Mouse (Mus musculus): ENCODE measurements at regions not wholly inside any gene's neighbourhood (a gene's known extent, or its start where the extent isn't known, plus 50 kb on each side); places are given as distances from the start of the nearest gene placed in this dataset.

DNA sequence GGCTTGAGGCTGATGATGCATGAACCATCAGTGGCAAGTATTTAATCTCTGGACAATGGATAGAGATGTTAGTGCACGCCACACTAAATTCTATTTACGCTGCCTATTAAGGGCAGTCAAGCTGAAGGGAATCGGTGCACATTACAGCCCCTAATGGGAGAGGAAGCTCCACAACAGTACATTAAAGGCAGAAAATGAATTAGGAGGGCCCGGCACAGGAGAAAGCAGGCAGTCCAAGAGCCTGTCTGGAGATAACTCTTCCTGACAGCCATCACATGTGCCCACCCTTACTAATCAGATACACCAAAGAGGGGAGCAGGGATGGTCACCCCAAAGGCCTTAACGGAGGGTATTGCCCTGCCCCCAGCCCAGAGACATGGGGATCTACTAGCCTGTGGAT is 118.7 kb upstream of the Mafb start:
- no peaks in the 10 kb centered on the region for H3K36me3 ChIP-seq (ENCODE audit: control insufficient read depth, insufficient read depth, low read length)
- no peak overlapping the region for H3K9ac ChIP-seq (ENCODE audit: low read length)
- no peak for DNase-seq (ENCODE audit: low spot score)
- H3K27ac ChIP-seq (ENCODE audit: low read depth), result no peak overlapping the region
- no peak overlapping the region for H3K4me3 ChIP-seq (ENCODE audit: low read depth, low read length)
- H3K4me1 ChIP-seq (replicated peaks; ENCODE audit: control insufficient read depth, insufficient read depth, low read length), result no peaks in the 10 kb centered on the region; the same call in 1 of the 2 replicates
- no peaks in the 10 kb centered on the region for H3K9me3 ChIP-seq (ENCODE audit: control insufficient read depth, low read length)
- no peak overlapping the region for H3K4me2 ChIP-seq (ENCODE audit: low read length)
- no peaks in the 10 kb centered on the region for H3K27me3 ChIP-seq (replicated peaks; ENCODE audit: control insufficient read depth, insufficient read depth, low read length)
- WGBS, result 77% methylated on average over 5 of the region's 5 CpGs
- ATAC-seq (replicated peaks; ENCODE audit: low FRiP score, low TSS enrichment, low read depth), result no peak

DNA sequence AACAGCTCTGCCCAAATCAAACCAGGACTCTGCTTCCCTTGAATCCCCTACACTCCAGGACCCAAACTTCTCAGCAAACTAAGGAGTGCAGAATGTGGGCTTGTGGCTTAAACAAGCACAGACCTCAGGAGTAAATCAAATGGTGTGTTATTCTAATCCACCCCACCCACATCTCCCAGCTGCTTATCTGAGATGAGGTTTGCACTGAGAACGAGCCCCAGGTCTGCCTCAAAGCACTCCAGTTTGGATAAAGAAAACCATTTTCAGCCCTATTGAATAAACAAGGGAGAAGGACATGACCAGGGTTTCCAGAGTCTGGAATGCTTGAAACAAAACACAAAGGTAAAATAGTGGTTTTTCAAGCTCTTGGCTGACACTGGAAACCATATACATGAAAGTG is 132.9 kb upstream of the Mafb start:
- Histone ChIP-seq H3K27me3 (replicated peaks; ENCODE audit: control insufficient read depth, insufficient read depth, low read length) (no peaks in the 10 kb centered on the region), H3K27ac (ENCODE audit: low read depth) (no peak overlapping the region), H3K4me1 (replicated peaks; ENCODE audit: control insufficient read depth, insufficient read depth, low read length) (peaks cover 11% of the 10 kb centered on the region; the same call in 1 of the 2 replicates), H3K4me2 (ENCODE audit: low read length) (no peak overlapping the region), H3K9ac (ENCODE audit: low read length) (no peak overlapping the region), H3K4me3 (ENCODE audit: low read depth, low read length) (no peak overlapping the region), H3K9me3 (ENCODE audit: control insufficient read depth, low read length) (no peaks in the 10 kb centered on the region), H3K36me3 (ENCODE audit: control insufficient read depth, insufficient read depth, low read length) (no peaks in the 10 kb centered on the region)
- ATAC-seq (replicated peaks; ENCODE audit: low FRiP score, low TSS enrichment, low read depth) (no peak), DNase-seq (ENCODE audit: low spot score) (no peak)
- WGBS, result 13% methylated on average over 1 of the region's 1 CpGs

DNA sequence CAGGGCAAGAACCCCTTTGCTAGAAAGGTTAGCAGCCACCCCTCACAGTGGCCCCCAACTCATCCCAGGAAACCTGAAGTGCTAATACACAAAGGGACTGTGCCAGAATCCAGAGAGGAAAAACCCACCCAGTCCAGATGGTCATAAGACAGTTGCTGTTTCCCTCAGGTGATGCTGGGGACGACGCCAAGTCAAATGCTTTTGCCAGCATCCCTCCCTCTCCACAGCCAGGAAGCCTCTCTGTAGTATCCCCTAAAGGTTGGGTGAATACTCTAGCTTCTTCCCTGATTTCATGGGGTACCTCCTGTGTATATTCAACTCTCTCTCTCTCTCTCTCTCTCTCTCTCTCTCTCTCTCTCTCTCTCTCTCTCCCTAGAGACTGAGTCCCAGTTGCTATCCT is 136.0 kb upstream of the Mafb start:
- H3K27ac ChIP-seq (ENCODE audit: low read depth), result no peak overlapping the region
- H3K4me3 ChIP-seq (ENCODE audit: low read depth, low read length), result no peak overlapping the region
- no peak overlapping the region for H3K9ac ChIP-seq (ENCODE audit: low read length)
- no peaks in the 10 kb centered on the region for H3K36me3 ChIP-seq (ENCODE audit: control insufficient read depth, insufficient read depth, low read length)
- H3K27me3 ChIP-seq (replicated peaks; ENCODE audit: control insufficient read depth, insufficient read depth, low read length), result no peaks in the 10 kb centered on the region
- no peak for DNase-seq (ENCODE audit: low spot score)
- WGBS, result 66% methylated on average over 2 of the region's 2 CpGs
- no peak overlapping the region for H3K4me2 ChIP-seq (ENCODE audit: low read length)
- peaks cover 11% of the 10 kb centered on the region; the same call in 1 of the 2 replicates for H3K4me1 ChIP-seq (replicated peaks; ENCODE audit: control insufficient read depth, insufficient read depth, low read length)
- H3K9me3 ChIP-seq (ENCODE audit: control insufficient read depth, low read length), result no peaks in the 10 kb centered on the region
- ATAC-seq (replicated peaks; ENCODE audit: low FRiP score, low TSS enrichment, low read depth), result no peak

DNA sequence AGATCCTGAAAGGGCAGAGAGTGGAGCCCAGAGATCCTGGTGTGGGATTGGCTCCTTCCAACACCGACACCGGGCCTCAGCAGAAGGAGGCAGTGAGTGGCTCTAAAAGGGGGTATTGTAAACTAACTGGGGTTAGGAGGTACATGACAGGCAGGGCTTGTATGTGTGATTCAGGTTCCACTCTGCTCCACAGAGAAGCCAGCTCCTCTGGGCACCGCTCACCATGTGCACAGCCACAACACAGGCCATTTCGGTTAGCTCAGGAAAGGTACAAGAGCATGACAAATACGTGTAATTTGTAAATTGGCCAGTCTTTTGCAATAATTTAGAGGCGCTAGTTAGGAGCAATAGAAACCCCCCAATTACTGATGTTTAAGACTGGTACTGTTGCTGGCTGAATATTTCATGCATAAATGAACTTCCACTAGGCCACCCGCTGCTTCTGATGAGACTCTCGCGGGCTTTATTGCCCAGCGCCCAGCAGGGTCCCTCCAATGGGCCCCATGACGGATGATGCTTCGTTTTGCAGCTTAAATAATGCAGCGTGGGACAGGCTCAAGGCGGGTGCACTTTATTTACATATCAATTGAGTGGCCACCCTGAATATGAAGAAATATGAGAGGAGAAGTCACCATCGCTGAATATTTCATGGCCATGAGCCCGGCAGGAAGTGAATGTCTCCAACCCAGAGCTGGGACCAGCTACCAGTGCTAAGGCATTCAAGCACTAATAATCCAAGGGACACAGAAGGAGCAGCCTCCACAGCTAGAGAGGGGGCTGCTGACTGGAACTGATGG is 136.9 kb upstream of the Mafb start:
- H3K4me2 ChIP-seq (ENCODE audit: low read length), result no peak overlapping the region
- H3K27me3 ChIP-seq (replicated peaks; ENCODE audit: control insufficient read depth, insufficient read depth, low read length), result no peaks in the 10 kb centered on the region
- no peak overlapping the region for H3K9ac ChIP-seq (ENCODE audit: low read length)
- H3K36me3 ChIP-seq (ENCODE audit: control insufficient read depth, insufficient read depth, low read length), result no peaks in the 10 kb centered on the region
- no peak overlapping the region for H3K27ac ChIP-seq (ENCODE audit: low read depth)
- ATAC-seq (replicated peaks; ENCODE audit: low FRiP score, low TSS enrichment, low read depth), result no peak
- H3K4me1 ChIP-seq (replicated peaks; ENCODE audit: control insufficient read depth, insufficient read depth, low read length), result peaks cover 11% of the 10 kb centered on the region; the same call in 1 of the 2 replicates
- 47% methylated on average over 16 of the region's 16 CpGs for WGBS
- DNase-seq (ENCODE audit: low spot score), result no peak
- H3K4me3 ChIP-seq (ENCODE audit: low read depth, low read length), result no peak overlapping the region
- no peaks in the 10 kb centered on the region for H3K9me3 ChIP-seq (ENCODE audit: control insufficient read depth, low read length)

DNA sequence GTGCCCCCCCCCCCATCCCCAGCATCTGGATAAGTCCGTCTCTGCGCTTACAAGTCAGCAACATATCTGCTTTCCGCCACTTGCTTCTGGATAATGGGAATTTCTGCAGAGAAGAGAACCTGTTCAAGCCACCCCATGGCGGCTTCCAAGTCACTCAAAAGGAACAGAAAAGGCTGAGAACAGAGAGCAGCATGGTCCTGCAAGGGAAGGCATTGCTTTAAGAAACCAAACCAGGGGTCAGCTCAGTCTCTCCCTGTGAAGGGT is 137.5 kb upstream of the Mafb start:
- no peaks in the 10 kb centered on the region for H3K27me3 ChIP-seq (replicated peaks; ENCODE audit: control insufficient read depth, insufficient read depth, low read length)
- no peak overlapping the region for H3K4me2 ChIP-seq (ENCODE audit: low read length)
- no peak for DNase-seq (ENCODE audit: low spot score)
- peaks cover 7% of the 10 kb centered on the region; the same call in 1 of the 2 replicates for H3K4me1 ChIP-seq (replicated peaks; ENCODE audit: control insufficient read depth, insufficient read depth, low read length)
- H3K9me3 ChIP-seq (ENCODE audit: control insufficient read depth, low read length), result no peaks in the 10 kb centered on the region
- H3K36me3 ChIP-seq (ENCODE audit: control insufficient read depth, insufficient read depth, low read length), result no peaks in the 10 kb centered on the region
- no peak overlapping the region for H3K4me3 ChIP-seq (ENCODE audit: low read depth, low read length)
- no peak overlapping the region for H3K9ac ChIP-seq (ENCODE audit: low read length)
- ATAC-seq (replicated peaks; ENCODE audit: low FRiP score, low TSS enrichment, low read depth), result no peak
- no peak overlapping the region for H3K27ac ChIP-seq (ENCODE audit: low read depth)
- WGBS, result 76% methylated on average over 4 of the region's 4 CpGs

DNA sequence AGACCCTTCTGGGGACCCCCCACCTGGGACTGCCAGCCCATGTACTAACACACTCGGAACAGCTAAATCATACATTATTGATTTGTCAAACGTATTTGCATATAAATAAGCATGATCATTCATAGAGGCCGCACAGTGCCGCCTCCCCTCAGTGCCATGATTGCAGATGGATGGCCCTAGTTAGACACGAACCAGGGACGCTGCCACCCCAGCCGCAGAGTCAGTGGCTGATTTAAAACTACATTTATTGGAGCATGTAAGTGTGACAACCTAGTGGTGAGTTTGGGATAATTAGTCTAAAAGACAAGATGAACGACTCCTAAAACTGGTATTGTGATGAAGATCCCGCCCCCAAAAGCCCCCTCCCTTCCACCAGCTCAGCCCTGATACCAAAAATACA is 138.3 kb upstream of the Top1 start:
- Histone ChIP-seq H3K36me3 (ENCODE audit: control insufficient read depth, insufficient read depth, low read length) (no peaks in the 10 kb centered on the region), H3K4me2 (ENCODE audit: low read length) (no peak overlapping the region), H3K4me3 (ENCODE audit: low read depth, low read length) (no peak overlapping the region), H3K27me3 (replicated peaks; ENCODE audit: control insufficient read depth, insufficient read depth, low read length) (no peaks in the 10 kb centered on the region), H3K9me3 (ENCODE audit: control insufficient read depth, low read length) (no peaks in the 10 kb centered on the region), H3K9ac (ENCODE audit: low read length) (no peak overlapping the region), H3K4me1 (replicated peaks; ENCODE audit: control insufficient read depth, insufficient read depth, low read length) (peaks cover 7% of the 10 kb centered on the region; the same call in 1 of the 2 replicates), H3K27ac (ENCODE audit: low read depth) (no peak overlapping the region)
- DNase-seq (ENCODE audit: low spot score) (no peak), ATAC-seq (replicated peaks; ENCODE audit: low FRiP score, low TSS enrichment, low read depth) (no peak)
- WGBS, result 57% methylated on average over 9 of the region's 9 CpGs

DNA sequence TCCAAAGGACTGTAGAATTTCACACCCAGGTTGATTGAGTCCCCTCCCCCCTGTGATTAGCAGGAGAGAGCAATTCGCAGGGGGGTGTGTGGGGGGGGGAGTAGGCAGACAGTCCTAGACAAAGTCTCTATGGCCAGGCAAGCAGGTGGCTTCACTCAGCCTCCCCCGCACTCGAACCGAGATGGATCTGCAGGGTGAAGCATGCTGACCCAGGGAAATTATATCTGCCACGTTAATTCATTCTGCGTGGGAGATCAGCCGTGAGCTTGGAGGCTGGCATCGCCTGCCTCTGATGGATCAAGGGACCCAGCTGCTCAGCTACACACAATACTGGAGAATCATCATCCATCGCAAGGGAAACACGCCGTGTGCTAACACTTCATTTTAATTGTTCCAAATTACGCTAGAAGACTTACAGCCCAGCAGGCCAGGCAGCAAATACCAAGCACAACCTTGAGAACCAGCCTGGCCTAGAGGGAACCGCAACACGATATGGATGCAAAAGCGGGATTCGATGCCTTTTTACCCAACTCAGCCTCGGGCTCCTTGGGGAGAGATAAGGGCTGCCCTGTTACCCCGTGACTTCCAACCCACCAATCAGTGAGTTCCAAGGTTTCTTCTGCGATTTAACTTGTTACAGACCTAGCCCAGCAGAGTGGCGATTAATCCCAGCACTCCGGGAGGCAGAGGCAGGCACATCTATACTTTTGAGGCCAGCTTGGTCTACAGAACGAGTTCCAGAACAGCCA is 137.7 kb upstream of the Top1 start:
- H3K27ac ChIP-seq (ENCODE audit: low read depth), result no peak overlapping the region

DNA sequence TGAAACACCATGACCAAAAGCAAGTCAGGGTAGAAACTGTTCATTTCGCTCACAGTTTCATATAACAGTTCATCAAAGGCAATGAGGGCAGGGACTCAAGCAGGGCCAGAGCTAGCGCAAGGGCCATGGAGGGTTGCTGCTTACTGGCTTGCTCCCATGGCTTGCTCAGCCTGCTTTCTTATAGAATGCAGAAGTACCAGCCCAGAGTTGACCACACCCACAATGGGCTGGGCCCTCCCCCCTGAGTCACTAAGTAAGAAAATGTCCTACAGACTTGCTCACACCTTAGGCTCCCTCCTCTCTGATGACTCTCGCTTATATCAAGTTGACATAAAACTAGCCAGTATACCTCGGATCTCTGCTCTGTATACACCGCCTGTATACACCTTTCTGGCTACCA is 135.5 kb upstream of the Top1 start:
- no peak for ATAC-seq (replicated peaks; ENCODE audit: low FRiP score, low TSS enrichment, low read depth)
- Histone ChIP-seq H3K4me3 (ENCODE audit: low read depth, low read length) (no peak overlapping the region), H3K9me3 (ENCODE audit: control insufficient read depth, low read length) (no peaks in the 10 kb centered on the region), H3K36me3 (ENCODE audit: control insufficient read depth, insufficient read depth, low read length) (no peaks in the 10 kb centered on the region), H3K27ac (ENCODE audit: low read depth) (no peak overlapping the region), H3K9ac (ENCODE audit: low read length) (no peak overlapping the region), H3K4me2 (ENCODE audit: low read length) (no peak overlapping the region), H3K27me3 (replicated peaks; ENCODE audit: control insufficient read depth, insufficient read depth, low read length) (no peaks in the 10 kb centered on the region), H3K4me1 (replicated peaks; ENCODE audit: control insufficient read depth, insufficient read depth, low read length) (no peaks in the 10 kb centered on the region; the same call in 1 of the 2 replicates)
- 91% methylated on average over 5 of the region's 5 CpGs for WGBS
- DNase-seq (ENCODE audit: low spot score), result no peak

More for the DNA sequence above, 137.7 kb upstream of the Top1 start:
- no peak for DNase-seq (ENCODE audit: low spot score)
- H3K4me2 ChIP-seq (ENCODE audit: low read length), result no peak overlapping the region
- no peaks in the 10 kb centered on the region for H3K27me3 ChIP-seq (replicated peaks; ENCODE audit: control insufficient read depth, insufficient read depth, low read length)
- no peak overlapping the region for H3K9ac ChIP-seq (ENCODE audit: low read length)
- H3K4me3 ChIP-seq (ENCODE audit: low read depth, low read length), result no peak overlapping the region
- no peaks in the 10 kb centered on the region for H3K36me3 ChIP-seq (ENCODE audit: control insufficient read depth, insufficient read depth, low read length)
- no peaks in the 10 kb centered on the region for H3K9me3 ChIP-seq (ENCODE audit: control insufficient read depth, low read length)
- ATAC-seq (replicated peaks; ENCODE audit: low FRiP score, low TSS enrichment, low read depth), result no peak
- peaks cover 7% of the 10 kb centered on the region; the same call in 1 of the 2 replicates for H3K4me1 ChIP-seq (replicated peaks; ENCODE audit: control insufficient read depth, insufficient read depth, low read length)
- 46% methylated on average over 22 of the region's 22 CpGs for WGBS

Measured in intestine, embryonic 14.5 days (tissue).